Mouse (Mus musculus) stomach, embryonic 16.5 days (tissue): ENCODE data around the gene Zic5. TPM values are rescaled to one million over a fixed set of nuclear protein-coding genes. Genes with fewer than 3 reads are reported as not detected.
A peak's percentile ranks its signal among the peaks of the same experiment; 100 is the strongest.
"Not testable (repeated sequence)": the region's sequence is repeated elsewhere in the genome, so short reads cannot be mapped to it uniquely, and the experiment has no call there.

Experiments used
- ATAC-seq: fragments of 200-750 bp; cut with Nextera tagmentation; 2 replicates; pipeline ENCODE4 v1.8.0; 2017; ENCODE audit warnings: moderate number of reproducible peaks, moderate TSS enrichment; ENCODE audit not compliant: insufficient read depth, low FRiP score
- H3K27ac ChIP-seq: fragments of 300-500 bp; sonication (generic); 2 replicates; pipeline ENCODE4 v1.5.1; 2014; ENCODE audit warnings: low read length
- H3K27me3 ChIP-seq: fragments of 300-500 bp; sonication (generic); 2 replicates; pipeline ENCODE4 v1.6.1; 2014; ENCODE audit warnings: low read length, control low read depth, mixed read lengths; ENCODE audit not compliant: control insufficient read depth, insufficient read depth
- H3K36me3 ChIP-seq: fragments of 300-500 bp; sonication (generic); 2 replicates; pipeline ENCODE4 v1.6.1; 2014; ENCODE audit warnings: low read length; ENCODE audit not compliant: control insufficient read depth, insufficient read depth
- H3K4me1 ChIP-seq: fragments of 300-500 bp; sonication (generic); 2 replicates; pipeline ENCODE4 v1.6.1; 2014; ENCODE audit warnings: low read length, control low read depth, mixed read lengths; ENCODE audit not compliant: control insufficient read depth, insufficient read depth
- H3K4me2 ChIP-seq: fragments of 300-500 bp; sonication (generic); 2 replicates; pipeline ENCODE4 v1.6.1; 2014; ENCODE audit warnings: low read depth, low read length, mixed read lengths
- H3K4me3 ChIP-seq: fragments of 300-500 bp; sonication (generic); replicated peaks from 2 replicates; pipeline ENCODE4 v1.5.1; 2014; ENCODE audit warnings: mild to moderate bottlenecking, low read length
- H3K9ac ChIP-seq: fragments of 300-500 bp; sonication (generic); 2 replicates; pipeline ENCODE4 v1.6.1; 2014; ENCODE audit warnings: low read length
- H3K9me3 ChIP-seq: fragments of 300-500 bp; sonication (generic); replicated peaks from 2 replicates; pipeline ENCODE4 v1.6.1; 2016; ENCODE audit warnings: low read length, control low read depth; ENCODE audit not compliant: control insufficient read depth
- WGBS: fragments of 180-500 bp; shearing (Covaris S2); extraction: QIAGEN DNeasy Blood & Tissue Kit; methylation state at CpG from one replicate; pipeline ENCODE4 v1.1.7; 2014; 5-methylcytosine and 5-hydroxymethylcytosine counted together
- polyA plus RNA-seq: library from polyadenylated mRNA; unstranded; fragments of >200 nt; fragmentation: Nextera tagmentation; extraction: Ambion mirVana; gene quantifications from 2 replicates; pipeline ENCODE4 v1.2.1, GENCODE M21; 2015

Gene Zic5
- polyA plus RNA-seq, 1 experiment from 2014 or later: not detected

- H3K9ac ChIP-seq: no peak overlapping the region
- no peak overlapping the region for H3K4me3 ChIP-seq
- H3K4me2 ChIP-seq: no peak overlapping the region
- H3K9me3 ChIP-seq: no peaks in the 10 kb centered on the region
- peaks cover 21% of the 10 kb centered on the region for H3K4me1 ChIP-seq
- H3K27me3 ChIP-seq: peaks cover 69% of the 10 kb centered on the region
- ATAC-seq: no peak
- WGBS: 32% methylated on average over 9 of the region's 9 CpGs
- H3K36me3 ChIP-seq: no peaks in the 10 kb centered on the region
- H3K27ac ChIP-seq: no peak overlapping the region
These were observed 3.5 kb downstream of the Zic5 start for GRCm38 (mm10) chr14:122461966-122462365.

GRCm38 (mm10) chr14:122461500-122461899 is 4.0 kb downstream of the Zic5 start:
- Histone ChIP-seq H3K9ac (no peak overlapping the region), H3K36me3 (no peaks in the 10 kb centered on the region), H3K4me3 (no peak overlapping the region), H3K9me3 (no peaks in the 10 kb centered on the region), H3K27me3 (peaks cover 65% of the 10 kb centered on the region), H3K4me2 (no peak overlapping the region), H3K4me1 (peaks cover 21% of the 10 kb centered on the region), H3K27ac (no peak overlapping the region)
- no peak for ATAC-seq
- WGBS: 29% methylated on average over 3 of the region's 3 CpGs

GRCm38 (mm10) chr14:122460226-122460625 is 5.3 kb downstream of the Zic5 start:
- no peak for ATAC-seq
- no peak overlapping the region for H3K9ac ChIP-seq
- H3K36me3 ChIP-seq: no peaks in the 10 kb centered on the region
- no peak overlapping the region for H3K4me3 ChIP-seq
- H3K4me2 ChIP-seq: no peak overlapping the region
- WGBS: 55% methylated on average over 5 of the region's 5 CpGs
- no peak overlapping the region for H3K27ac ChIP-seq
- H3K27me3 ChIP-seq: peaks cover 63% of the 10 kb centered on the region
- H3K9me3 ChIP-seq: no peaks in the 10 kb centered on the region
- H3K4me1 ChIP-seq: peaks cover 18% of the 10 kb centered on the region

- H3K36me3 ChIP-seq: no peaks in the 10 kb centered on the region
- no peak overlapping the region for H3K27ac ChIP-seq
- H3K4me1 ChIP-seq: peaks cover 14% of the 10 kb centered on the region
- peaks cover 63% of the 10 kb centered on the region for H3K27me3 ChIP-seq
- H3K4me2 ChIP-seq: no peak overlapping the region
- 86% methylated on average over 1 of the region's 1 CpGs for WGBS
- H3K4me3 ChIP-seq: no peak overlapping the region
- no peaks in the 10 kb centered on the region for H3K9me3 ChIP-seq
- no peak for ATAC-seq
- H3K9ac ChIP-seq: no peak overlapping the region
These were observed 5.7 kb downstream of the Zic5 start for GRCm38 (mm10) chr14:122459776-122460175.

- H3K36me3 ChIP-seq, H3K27ac ChIP-seq, H3K4me3 ChIP-seq, H3K4me1 ChIP-seq, H3K4me2 ChIP-seq, H3K9ac ChIP-seq, H3K9me3 ChIP-seq, ATAC-seq: not testable (repeated sequence)
- WGBS: 89% methylated on average over 4 of the region's 12 CpGs
- H3K27me3 ChIP-seq: peaks cover 62% of the 10 kb centered on the region
These were observed 6.1 kb downstream of the Zic5 start for GRCm38 (mm10) chr14:122459332-122459731.

- Histone ChIP-seq H3K9me3 (no peaks in the 10 kb centered on the region), H3K27ac (no peak overlapping the region), H3K4me2 (no peak overlapping the region), H3K4me3 (no peak overlapping the region), H3K4me1 (peaks cover 6% of the 10 kb centered on the region), H3K9ac (no peak overlapping the region), H3K27me3 (peaks cover 69% of the 10 kb centered on the region), H3K36me3 (no peaks in the 10 kb centered on the region)
- WGBS: 75% methylated on average over 4 of the region's 4 CpGs
- no peak for ATAC-seq
These were observed 9.9 kb downstream of the Zic5 start for GRCm38 (mm10) chr14:122455562-122455958.

DNA sequence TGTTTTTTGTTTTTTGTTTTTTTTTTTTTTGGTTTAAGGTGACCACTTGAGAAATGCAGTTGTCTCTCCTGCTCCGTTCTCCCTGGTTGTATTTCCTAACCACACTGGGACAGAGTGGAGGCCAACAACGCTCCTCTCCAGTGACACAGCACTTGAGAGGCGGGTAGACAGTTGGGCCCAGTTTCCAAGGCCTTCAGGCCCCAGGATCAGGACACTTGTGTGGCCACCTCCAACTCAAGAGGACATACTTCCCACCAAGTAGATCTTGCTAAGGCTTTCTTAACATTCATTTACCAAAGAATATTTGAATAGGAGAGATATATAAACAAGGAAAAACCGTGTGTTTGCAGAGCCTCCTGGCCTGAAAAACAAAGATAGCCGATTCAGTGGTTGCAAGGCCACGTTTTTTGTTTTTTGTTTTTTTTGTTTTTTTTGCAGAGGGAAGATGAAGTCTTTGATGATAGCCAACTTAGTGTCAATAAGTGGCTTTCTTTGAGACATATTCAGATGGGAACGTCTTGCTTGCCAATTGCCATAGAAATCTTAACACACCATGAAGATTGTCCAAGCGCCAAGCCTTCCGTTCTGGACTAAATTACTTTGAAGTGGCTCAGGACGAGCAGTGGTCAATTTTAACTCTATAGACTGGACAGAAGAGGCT is 10.4 kb downstream of the Zic5 start:
- WGBS: 64% methylated on average over 10 of the region's 10 CpGs
- Histone ChIP-seq H3K4me3 (no peak overlapping the region), H3K9me3 (no peaks in the 10 kb centered on the region), H3K4me2 (no peak overlapping the region), H3K27me3 (peaks cover 69% of the 10 kb centered on the region), H3K36me3 (no peaks in the 10 kb centered on the region), H3K27ac (no peak overlapping the region), H3K4me1 (peaks cover 6% of the 10 kb centered on the region), H3K9ac (no peak overlapping the region)
- no peak for ATAC-seq

DNA sequence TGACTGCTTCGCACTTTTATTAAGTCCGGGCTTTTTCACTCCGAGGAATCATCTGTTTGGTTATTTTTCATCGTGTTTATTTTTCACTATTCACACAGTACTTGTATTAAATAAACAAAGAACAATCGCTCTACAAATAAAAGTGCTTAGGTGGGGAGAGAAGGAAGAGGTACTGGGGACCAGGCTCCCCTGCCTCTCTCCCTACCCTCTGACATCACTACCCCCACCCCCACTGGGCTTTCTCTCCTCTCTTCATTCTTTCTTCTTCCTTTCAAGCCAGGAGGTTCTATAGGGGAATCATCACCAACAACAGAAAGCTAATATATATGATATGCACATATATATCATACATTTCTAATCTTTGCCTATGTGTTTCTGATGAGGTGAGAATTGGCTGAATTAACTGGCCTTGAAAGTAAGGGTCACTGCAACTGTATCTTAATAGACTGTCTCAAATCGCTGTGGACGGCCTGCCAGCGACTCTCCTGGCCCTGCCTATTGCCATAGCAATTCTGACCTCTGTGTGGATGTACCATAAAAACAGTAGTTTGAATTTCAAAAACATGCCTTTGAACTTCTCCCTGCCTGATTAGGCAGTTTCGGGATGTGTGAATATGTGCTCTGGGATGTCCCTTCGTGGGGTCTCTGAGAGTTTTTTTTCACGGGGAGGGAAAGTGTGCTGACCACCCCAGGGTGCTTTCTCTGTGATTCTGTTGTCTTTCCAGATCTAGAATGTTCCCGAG is 11.3 kb downstream of the Zic5 start:
- peak overlapping the region; percentile 45 for H3K4me2 ChIP-seq
- H3K4me1 ChIP-seq: peaks cover 6% of the 10 kb centered on the region
- no peak for ATAC-seq
- no peaks in the 10 kb centered on the region for H3K36me3 ChIP-seq
- 11% methylated on average over 12 of the region's 12 CpGs for WGBS
- no peak overlapping the region for H3K27ac ChIP-seq
- H3K27me3 ChIP-seq: peaks cover 72% of the 10 kb centered on the region
- H3K4me3 ChIP-seq: peak overlapping the region; percentile 34; the same call in 1 of the 2 replicates
- H3K9ac ChIP-seq: no peak overlapping the region
- no peaks in the 10 kb centered on the region for H3K9me3 ChIP-seq

- Histone ChIP-seq H3K4me2 (peak overlapping the region; percentile 45), H3K4me1 (peaks cover 6% of the 10 kb centered on the region), H3K9ac (no peak overlapping the region), H3K36me3 (no peaks in the 10 kb centered on the region), H3K9me3 (no peaks in the 10 kb centered on the region), H3K27ac (no peak overlapping the region), H3K4me3 (peak overlapping the region; percentile 34), H3K27me3 (peaks cover 76% of the 10 kb centered on the region)
- no peak for ATAC-seq
- 4% methylated on average over 32 of the region's 32 CpGs for WGBS
These were observed 12.0 kb downstream of the Zic5 start for GRCm38 (mm10) chr14:122453388-122453995.
